Mouse (Mus musculus) right cerebral cortex, postnatal 14 days (tissue): ENCODE measurements around the gene Krt79.

Experiments
- DNase-seq: peaks from one replicate; pipeline ENCODE4 v3.0.0; 2022

The Krt79 gene

GRCm38 (mm10) chr15:101929666-101930065, 10.5 kb downstream of the Krt79 start:
- DNase-seq = no peak

- DNase-seq = no peak
Measured at GRCm38 (mm10) chr15:101929087-101929486, 11.0 kb downstream of the Krt79 start.

- no peak for DNase-seq
Measured at GRCm38 (mm10) chr15:101927340-101928080, 12.6 kb downstream of the Krt79 start.

- DNase-seq = no peak
Measured at GRCm38 (mm10) chr15:101925041-101925440, 15.1 kb downstream of the Krt79 start.

GRCm38 (mm10) chr15:101924635-101925034, 15.5 kb downstream of the Krt79 start, which contains the start of gene Krt4:
Krt4 (minus strand) TSS chr15:101924735.
- DNase-seq = no peak

GRCm38 (mm10) chr15:101922296-101922695, 17.8 kb downstream of the Krt79 start:
- DNase-seq = no peak

- DNase-seq = no peak
Measured at GRCm38 (mm10) chr15:101916072-101916471, 24.1 kb downstream of the Krt79 start.

GRCm38 (mm10) chr15:101904849-101905248, 35.3 kb downstream of the Krt79 start:
- DNase-seq = no peak

GRCm38 (mm10) chr15:101902171-101903149, 37.7 kb downstream of the Krt79 start:
- no peak for DNase-seq

- no peak for DNase-seq
Measured at GRCm38 (mm10) chr15:101895216-101895615, 44.9 kb downstream of the Krt79 start.

- DNase-seq = no peak
Measured at GRCm38 (mm10) chr15:101892820-101893219, 47.3 kb downstream of the Krt79 start, which contains the start of gene Krt76. Krt76 (minus strand) TSS chr15:101892920.

GRCm38 (mm10) chr15:101879776-101880175, 60.3 kb downstream of the Krt79 start:
- no peak for DNase-seq
